Mouse (Mus musculus) spleen, adult 12 weeks (tissue): ENCODE measurements around the gene Tenm4.

Experiments
- DNase-seq: peaks from one replicate; pipeline ENCODE4 v3.0.0; 2022; ENCODE audit warnings: low spot score

The Tenm4 gene

GRCm38 (mm10) chr7:96480351-96480983 lies 309.4 kb downstream of the Tenm4 start:
- DNase-seq: no peak

DNA sequence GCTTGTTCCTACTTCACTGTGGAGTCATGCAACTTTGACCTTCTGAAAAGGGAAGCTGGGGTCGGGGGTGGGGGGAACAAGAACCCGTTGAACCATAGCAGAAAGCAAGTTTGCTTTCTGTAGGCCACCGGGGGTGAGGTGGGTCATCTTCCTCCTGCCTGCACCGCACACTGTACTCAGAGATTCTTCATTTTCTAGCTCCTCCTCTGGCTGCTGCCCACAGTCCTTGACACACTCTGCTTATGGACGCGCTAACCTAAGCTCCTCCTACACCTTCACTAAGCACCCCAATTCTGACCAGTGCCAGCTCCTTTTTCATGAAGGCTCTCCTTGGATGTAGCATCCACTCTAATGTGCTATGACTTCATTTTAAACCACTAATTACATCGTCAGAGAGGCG lies 311.9 kb downstream of the Tenm4 start:
- no peak for DNase-seq

- no peak for DNase-seq
Observed at GRCm38 (mm10) chr7:96484006-96484581, 313.0 kb downstream of the Tenm4 start.

- no peak for DNase-seq
Observed at GRCm38 (mm10) chr7:96489348-96490076, 318.5 kb downstream of the Tenm4 start.

- no peak for DNase-seq
Observed at GRCm38 (mm10) chr7:96491896-96492295, 320.9 kb downstream of the Tenm4 start.

- DNase-seq: no peak
Observed at GRCm38 (mm10) chr7:96492696-96493095, 321.6 kb downstream of the Tenm4 start.

DNA sequence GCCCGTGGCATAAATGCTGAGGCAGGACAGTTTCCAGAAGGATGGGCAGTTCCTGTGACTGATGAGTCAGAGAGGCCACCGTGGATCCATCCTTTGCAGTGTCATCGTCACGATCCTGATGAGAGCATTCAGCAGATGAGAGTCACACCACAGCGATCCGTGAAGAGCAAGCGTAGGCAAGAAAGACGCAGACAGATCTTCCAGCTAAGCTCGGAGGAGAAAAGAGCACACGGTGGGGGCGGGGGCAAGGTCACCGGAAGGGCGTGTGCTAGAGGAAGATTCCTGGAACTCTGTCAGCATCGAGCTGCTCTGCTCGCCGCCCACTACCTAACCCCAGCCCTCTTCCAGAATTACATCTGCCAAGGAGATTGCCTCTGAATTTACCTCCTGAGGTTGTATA lies 323.0 kb downstream of the Tenm4 start:
- no peak for DNase-seq

- DNase-seq: no peak
Observed at GRCm38 (mm10) chr7:96500108-96500507, 329.1 kb downstream of the Tenm4 start.

DNA sequence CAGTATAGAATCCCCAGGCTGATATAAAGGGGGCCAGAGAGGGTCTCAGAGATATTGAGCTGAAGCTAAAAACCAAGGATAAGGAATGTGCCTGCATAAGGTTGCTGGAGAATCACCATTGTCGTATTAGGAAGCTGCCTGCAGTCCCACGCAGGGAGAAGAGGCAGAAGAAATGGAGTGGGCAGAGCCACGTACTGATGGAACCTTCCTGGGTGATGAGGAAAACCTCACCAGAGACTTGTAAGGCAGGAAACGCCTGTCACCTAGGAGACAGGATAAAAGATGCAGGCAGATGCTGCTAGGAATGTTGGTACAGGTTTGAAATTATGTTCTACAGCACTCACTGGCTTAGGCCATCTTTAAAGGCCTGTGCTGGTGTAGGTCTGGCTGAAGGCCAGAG lies 329.8 kb downstream of the Tenm4 start:
- no peak for DNase-seq

- DNase-seq: no peak
Observed at GRCm38 (mm10) chr7:96502321-96502973, 331.4 kb downstream of the Tenm4 start.

DNA sequence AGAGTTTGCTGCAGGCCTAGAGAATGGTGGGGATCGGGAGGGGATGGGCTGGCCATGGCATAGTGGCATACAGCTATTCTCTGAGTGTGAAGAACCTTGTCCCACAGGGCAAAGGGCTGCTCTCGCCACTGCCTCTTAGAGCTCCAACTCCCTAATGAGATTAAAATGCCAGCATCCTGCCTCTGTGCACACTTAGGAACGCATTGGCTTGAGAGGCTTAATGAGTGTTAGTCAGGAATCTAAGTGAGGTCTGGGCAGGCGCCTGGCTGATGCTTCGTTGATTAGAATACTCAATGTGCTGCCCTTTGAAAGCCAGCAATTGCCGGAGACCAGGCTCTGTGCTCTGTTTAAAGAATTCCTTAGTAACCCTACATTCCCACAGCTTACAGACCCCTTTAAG lies 334.5 kb downstream of the Tenm4 start:
- DNase-seq: no peak

DNA sequence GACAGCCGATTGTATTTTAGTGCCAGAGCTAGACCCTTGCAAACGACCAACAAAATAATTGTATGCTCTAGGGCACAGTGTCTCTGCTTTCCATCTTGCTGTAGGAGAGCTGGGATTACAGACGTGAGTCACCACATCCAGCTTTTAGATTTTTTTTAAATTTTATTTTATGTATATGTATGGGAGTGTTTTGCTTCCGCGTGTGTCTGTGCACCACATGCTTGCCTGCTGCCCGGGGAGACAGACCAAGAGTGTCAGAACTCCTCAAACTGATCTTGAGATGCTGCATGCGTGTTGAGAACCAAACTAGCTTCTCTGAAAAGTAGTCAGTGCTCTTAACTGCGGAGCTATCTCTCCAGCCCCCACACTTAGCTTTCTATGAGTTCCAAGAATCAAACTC lies 336.0 kb downstream of the Tenm4 start:
- no peak for DNase-seq

DNA sequence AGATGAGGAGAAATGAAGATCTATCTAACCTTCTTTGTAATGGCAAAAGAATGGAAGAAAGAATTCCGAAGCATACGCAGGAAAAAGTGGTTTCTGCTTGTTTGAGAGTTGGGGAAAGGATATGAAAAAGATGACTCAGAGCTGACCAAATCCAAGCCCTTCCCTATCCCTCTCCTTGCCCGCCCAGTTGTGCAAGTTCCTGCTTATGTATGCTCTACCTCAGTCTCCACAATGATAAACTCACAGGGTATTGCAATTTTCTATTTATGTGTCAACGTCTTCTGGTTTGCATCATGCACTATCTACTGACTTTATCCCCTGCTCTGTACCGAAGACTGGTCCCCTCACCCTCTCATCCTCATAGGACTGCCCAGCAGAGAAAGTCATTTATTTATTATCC lies 339.4 kb downstream of the Tenm4 start:
- no peak for DNase-seq

GRCm38 (mm10) chr7:96511018-96511609 lies 340.1 kb downstream of the Tenm4 start:
- DNase-seq: no peak

DNA sequence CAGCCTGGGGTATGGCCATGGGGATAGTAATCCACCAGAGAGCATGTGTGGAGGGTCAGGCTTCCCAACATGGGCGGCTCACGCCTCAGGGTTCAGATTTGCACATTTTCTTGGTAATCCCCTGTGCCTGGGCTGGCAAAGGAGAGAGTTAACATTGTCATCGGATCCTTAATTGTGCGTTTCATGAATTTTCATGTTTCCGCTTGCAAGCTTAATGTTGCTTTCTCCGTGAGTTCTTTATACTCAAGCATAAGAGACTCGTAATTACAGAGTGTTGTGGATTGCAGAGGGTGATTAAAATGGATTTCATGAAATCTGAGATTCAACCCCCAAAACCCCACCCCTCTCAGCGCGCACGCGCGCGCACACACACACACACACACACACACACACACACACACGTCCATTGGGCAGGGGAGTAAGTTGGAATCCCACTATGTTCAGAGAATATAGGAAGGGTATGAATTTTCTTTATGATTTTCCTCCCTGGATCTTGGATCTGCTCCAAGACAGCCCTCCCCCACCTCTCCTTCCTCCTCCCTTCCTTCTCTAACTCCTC lies 341.0 kb downstream of the Tenm4 start:
- DNase-seq: no peak

- DNase-seq: no peak
Observed at GRCm38 (mm10) chr7:96519216-96519615, 348.2 kb downstream of the Tenm4 start.

GRCm38 (mm10) chr7:96521956-96522355 lies 350.9 kb downstream of the Tenm4 start:
- no peak for DNase-seq

DNA sequence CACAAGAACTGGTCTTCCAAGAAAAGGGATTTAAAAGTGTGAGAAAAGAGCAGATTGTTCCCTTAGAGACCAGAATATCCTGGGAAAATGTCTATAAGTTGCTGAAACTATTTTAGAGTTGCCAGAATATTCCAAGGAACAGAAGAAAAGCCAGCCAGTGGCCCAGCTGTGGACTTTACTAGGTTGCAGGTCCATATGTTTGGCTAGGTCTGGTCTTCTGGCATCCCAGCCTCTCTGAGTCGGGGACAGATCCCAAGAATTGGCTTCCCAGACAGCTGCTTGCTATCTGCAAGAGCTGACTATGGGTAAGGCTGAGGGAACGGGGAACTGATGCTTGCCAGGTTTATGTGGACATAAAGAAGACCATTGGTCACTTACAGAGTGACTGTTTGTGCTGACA lies 352.6 kb downstream of the Tenm4 start:
- DNase-seq: no peak

DNA sequence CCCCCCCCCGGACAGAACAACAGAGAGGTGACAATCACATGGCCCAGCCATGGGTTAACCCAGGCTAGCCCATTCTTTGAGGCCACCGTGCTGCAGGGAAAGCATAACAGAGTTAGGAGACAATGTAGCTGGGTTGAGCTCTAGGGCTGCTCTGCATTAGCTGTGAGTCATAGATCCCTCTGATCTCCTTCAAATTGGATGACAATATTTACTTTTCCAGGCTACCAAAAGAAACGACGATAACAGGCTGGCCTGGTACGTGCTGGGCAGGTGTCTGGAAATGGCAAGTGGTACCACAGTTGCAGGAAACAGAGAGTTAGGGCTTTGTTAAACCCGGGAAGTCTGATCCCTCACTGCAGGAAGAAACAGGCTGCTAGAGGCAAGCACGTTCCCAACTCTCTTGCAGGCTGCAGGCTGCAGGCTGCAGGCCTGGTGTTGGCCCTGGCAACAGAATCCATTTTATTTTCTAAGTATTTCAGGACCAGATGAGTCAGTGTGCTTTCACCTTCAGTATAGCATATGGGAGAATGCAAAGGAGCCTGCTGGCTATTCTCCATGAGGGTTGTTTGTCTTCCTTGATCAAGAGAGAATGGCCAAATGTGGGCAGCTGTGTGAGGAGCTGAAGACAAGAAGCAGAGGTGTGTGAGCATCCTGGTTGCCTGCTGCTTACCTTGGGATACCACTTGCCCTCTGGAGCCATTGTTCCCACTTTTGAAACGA lies 353.6 kb downstream of the Tenm4 start:
- DNase-seq: no peak

DNA sequence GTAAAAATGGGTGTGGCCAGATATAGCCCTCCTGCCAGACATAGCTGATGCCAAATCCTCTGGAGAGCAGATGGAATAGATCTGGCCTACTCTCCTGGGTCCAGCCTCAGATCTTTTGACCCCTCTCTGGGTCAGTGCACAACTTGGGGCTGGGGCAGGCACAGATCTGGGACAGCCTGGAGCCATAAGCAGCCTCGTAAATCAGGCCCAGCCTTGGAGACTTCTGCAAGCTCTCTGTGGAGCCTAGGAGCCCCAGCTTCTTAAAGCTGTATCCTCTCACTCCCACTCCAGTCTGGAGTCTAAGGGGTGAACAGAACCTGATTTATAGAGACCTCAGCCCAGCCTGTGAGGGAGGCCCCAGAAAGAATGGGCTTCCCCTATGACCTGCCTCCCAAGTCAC lies 354.3 kb downstream of the Tenm4 start:
- DNase-seq: no peak

DNA sequence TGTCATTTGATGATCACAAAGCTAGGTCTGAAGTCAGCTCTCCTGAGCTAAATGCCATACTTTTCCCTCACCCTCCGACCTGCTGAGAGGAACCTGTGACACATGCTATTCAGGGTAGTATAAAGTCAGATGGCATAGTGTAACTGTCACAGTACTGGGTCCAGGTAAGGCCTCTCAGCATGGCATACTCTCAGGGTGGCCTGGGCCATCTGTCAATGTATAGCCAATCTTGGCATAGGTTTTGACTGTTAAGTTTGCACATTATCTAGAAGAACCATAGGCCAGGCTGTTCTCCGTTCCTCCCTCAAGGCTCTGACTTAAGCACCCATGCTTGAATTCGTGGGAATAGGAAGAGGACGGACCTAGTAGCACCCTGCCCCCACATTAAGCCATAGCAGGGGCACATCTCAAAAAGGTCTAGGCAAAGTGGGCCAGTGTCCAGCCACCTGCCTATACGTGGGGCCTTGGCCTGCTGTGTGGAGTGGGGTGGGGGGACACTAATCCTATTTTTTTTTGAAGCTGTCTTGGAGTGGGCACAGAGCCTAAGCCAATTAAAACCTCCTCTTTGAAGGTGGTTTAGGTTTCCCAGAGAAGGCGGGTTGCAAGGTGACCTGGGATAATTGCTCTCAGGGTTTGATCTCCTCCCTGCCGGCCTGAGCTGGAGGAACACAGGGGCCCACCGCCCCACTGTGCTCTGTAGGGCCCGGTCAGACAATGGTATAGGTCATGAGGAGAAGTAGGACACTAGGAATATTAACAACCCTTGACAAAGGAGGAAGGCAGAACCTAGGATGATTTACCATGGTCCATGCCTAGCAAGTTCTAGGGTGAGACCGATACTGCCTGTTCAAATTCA lies 359.8 kb downstream of the Tenm4 start:
- no peak for DNase-seq
